Mouse (Mus musculus) forebrain, embryonic 16.5 days (tissue): ENCODE results near the gene Naa16. TPM values are rescaled to one million over a fixed set of nuclear protein-coding genes. Genes with fewer than 3 reads are reported as not detected.

Experiments used
- ATAC-seq: fragments of 200-750 bp; cut with Nextera tagmentation; 2 replicates; pipeline ENCODE4 v1.8.0; 2017; ENCODE audit warnings: mild to moderate bottlenecking, moderate library complexity
- H3K27ac ChIP-seq: fragments of 300-500 bp; sonication (generic); 2 replicates; pipeline ENCODE4 v1.5.1; 2014; ENCODE audit warnings: low read length, control low read depth
- H3K27me3 ChIP-seq: fragments of 300-500 bp; sonication (generic); replicated peaks from 2 replicates; pipeline ENCODE4 v1.6.1; 2014; ENCODE audit warnings: low read length; ENCODE audit not compliant: control insufficient read depth, insufficient read depth
- H3K36me3 ChIP-seq: fragments of 300-500 bp; sonication (generic); 2 replicates; pipeline ENCODE4 v1.6.1; 2014; ENCODE audit not compliant: control insufficient read depth, insufficient read depth
- H3K4me1 ChIP-seq: fragments of 300-500 bp; sonication (generic); replicated peaks from 2 replicates; pipeline ENCODE4 v1.6.1; 2014; ENCODE audit warnings: low read length; ENCODE audit not compliant: control insufficient read depth, insufficient read depth
- H3K4me2 ChIP-seq: fragments of 300-500 bp; sonication (generic); 2 replicates; pipeline ENCODE4 v1.6.1; 2014; ENCODE audit warnings: mild to moderate bottlenecking, low read length, control low read depth
- H3K4me3 ChIP-seq: fragments of 300-500 bp; sonication (generic); replicated peaks from 2 replicates; pipeline ENCODE4 v1.5.1; 2014; ENCODE audit warnings: mild to moderate bottlenecking, low read length, control low read depth
- H3K9ac ChIP-seq: fragments of 300-500 bp; sonication (generic); replicated peaks from 2 replicates; pipeline ENCODE4 v1.6.1; 2014; ENCODE audit warnings: low read depth, low read length, control low read depth
- H3K9me3 ChIP-seq: fragments of 300-500 bp; sonication (generic); 2 replicates; pipeline ENCODE4 v1.6.1; 2016; ENCODE audit warnings: low read length; ENCODE audit not compliant: control insufficient read depth
- WGBS: fragments of 180-500 bp; shearing (Covaris S2); extraction: QIAGEN DNeasy Blood & Tissue Kit; methylation state at CpG from one replicate; pipeline ENCODE4 v1.1.7; 2014; 5-methylcytosine and 5-hydroxymethylcytosine counted together
- polyA plus RNA-seq: library from polyadenylated mRNA; unstranded; fragments of >200 nt; fragmentation: Nextera tagmentation; extraction: Ambion mirVana; gene quantifications from 2 replicates; pipeline ENCODE4 v1.2.1, GENCODE M21; 2015

The Naa16 gene
- polyA plus RNA-seq, 1 experiment from 2014 or later, result 28.6 TPM

- no peaks in the 10 kb centered on the region for H3K27me3 ChIP-seq
- WGBS, result 59% methylated on average over 3 of the region's 3 CpGs
- no peak for ATAC-seq
- no peak overlapping the region for H3K4me3 ChIP-seq
- H3K9ac ChIP-seq, result no peak overlapping the region
- no peaks in the 10 kb centered on the region for H3K36me3 ChIP-seq
- H3K4me1 ChIP-seq, result no peaks in the 10 kb centered on the region
- no peaks in the 10 kb centered on the region for H3K9me3 ChIP-seq
- no peak overlapping the region for H3K27ac ChIP-seq
- no peak overlapping the region for H3K4me2 ChIP-seq
Measured at GRCm38 (mm10) chr14:79275441-79275840, 115.1 kb downstream of the Naa16 start.

Other genes with a start within 250 kb of the Naa16 start
- not detected in 2 replicates for gene Zfp957, start 143.4 kb downstream of the Naa16 start, polyA plus RNA-seq
- 58.0 and 62.8 TPM in 2 replicates for gene Rgcc, start 89.1 kb downstream of the Naa16 start, polyA plus RNA-seq
- gene Mtrf1, start 7.0 kb upstream of the Naa16 start, polyA plus RNA-seq, result 11.0 and 12.0 TPM in 2 replicates
- 25.2 and 30.4 TPM in 2 replicates for gene Kbtbd7, start 35.7 kb upstream of the Naa16 start, polyA plus RNA-seq
- 2.8 and 3.8 TPM in 2 replicates for gene Kbtbd6, start 61.1 kb upstream of the Naa16 start, polyA plus RNA-seq
- gene Elf1, start 90.4 kb upstream of the Naa16 start, polyA plus RNA-seq, result 2.7 and 3.3 TPM in 2 replicates
- 42.2 and 42.5 TPM in 2 replicates for gene Wbp4, start 90.7 kb upstream of the Naa16 start, polyA plus RNA-seq
- 107 and 112 TPM in 2 replicates for gene Sugt1, start 196.9 kb upstream of the Naa16 start, polyA plus RNA-seq